Mouse (Mus musculus): ENCODE measurements around the gene Miga1.

The Miga1 gene

DNA sequence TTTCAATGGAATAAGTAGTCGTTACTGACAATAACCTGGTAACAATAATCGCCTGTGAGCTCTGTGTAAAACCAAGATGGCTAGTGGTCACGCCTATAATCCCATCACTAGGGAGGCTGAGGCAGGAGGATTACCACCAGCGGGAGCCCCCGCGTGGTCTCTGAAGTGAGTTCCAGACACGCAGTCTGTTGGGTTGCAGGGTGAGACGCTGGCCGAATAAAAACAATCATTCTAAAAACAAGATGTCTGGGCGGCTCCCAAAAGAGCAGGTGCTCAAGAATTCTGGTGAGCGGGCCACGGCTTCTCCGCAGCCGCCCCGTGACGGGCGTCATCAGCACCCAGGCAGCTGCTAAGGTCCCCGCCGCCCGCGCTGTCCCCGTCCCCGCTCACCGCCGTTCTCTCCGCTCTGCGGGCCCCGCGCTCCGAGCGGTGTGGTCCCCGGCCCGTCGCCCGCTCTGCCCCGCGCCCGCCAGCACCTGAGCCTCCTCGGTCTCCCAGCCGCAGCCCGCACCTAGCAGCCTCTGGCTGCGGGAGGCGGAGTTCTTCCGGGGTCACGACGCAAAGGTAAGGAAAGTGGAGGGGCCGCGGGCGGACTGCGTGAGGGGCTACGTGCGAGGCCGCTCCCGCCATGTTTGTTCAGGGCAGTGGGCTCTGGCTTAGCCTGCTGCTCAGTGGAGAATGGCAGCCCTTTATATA lies at the start of gene Miga1:
Miga1 (minus strand) TSS at position 546 of the 696 bp plus-strand sequence.
- no peak for DNase-seq (ENCODE audit: extremely low spot score, low read depth, low spot score)

DNA sequence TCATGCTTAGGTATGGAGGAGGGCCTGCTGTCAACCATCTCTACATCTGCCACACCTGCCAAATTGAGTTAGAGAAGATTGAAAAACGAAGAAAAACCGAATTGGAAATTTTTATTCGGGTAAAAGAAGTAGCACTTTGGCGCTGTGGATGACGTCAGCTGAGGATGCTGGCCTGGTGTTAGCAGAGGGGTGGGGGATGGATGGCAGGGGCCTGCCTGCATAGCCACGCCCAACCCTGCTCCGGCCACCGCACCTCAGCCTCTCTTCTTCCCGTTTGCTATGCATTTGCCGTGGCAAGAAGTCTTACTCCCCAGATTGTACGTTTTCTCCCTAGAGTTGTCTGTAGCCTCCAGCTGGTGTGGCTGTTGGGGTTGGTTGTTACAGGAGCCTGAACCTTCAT lies 43.9 kb upstream of the Miga1 start:
- no peak for DNase-seq (ENCODE audit: extremely low spot score, low read depth, low spot score)

DNA sequence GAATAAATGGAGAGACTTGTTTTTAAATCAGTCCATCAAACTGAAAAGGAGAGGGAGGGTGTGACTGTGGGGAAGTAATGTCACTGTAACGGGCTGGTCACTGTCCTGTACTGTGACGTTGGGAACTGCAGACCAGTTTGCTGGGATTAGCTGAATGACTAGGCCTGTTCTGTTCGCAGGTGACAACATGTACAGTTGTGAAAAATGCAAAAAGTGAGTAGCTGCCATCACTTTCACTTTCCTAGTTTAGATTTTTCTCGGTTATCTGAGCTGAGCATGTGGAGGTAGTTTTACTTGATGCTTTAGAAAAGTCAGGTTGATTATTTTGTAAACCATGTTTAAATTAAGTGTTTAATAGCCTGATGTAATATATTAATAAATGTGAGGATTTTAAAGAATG lies 35.9 kb upstream of the Miga1 start:
- DNase-seq (ENCODE audit: extremely low spot score, low read depth, low spot score) = no peak

DNA sequence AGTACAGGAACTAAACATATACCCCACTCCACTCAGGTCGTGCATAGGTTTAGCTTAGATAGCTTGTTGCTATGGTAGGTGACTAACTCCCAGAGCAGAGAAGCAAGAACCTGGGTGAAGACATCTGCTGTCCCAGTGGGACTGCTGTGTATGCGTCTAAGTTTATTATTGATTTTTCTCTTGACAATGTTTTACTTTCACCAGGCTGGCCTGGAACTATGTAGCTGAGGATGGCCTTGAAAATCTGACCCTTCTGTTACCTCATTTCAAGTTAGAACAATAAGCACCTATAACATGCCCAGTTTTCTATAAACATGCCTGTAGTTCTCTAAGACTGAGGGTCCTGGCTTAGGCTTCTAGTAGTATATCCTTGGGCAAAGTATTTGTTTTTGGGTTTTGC lies 24.0 kb upstream of the Miga1 start:
- no peak for DNase-seq (ENCODE audit: extremely low spot score, low read depth, low spot score)

DNA sequence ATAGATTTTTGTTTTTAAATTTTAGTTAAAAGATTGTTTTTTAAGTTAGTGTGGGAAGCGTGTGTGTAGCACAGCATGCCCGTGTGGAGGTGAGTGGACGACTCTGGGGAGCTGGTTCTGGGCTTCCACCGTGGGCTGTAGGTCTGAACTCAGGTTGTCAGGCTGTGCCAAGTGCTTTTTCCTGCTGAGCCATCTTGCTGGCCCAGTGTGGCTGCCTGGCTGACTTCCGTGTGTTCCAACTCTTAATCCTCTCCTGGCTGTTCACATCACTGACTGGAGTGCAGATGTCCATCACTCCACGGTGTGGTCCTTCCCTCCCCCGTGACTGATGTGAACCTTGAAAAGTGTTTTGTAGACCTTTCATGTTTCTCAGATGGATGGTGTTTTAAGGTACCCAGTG lies 18.9 kb upstream of the Miga1 start:
- no peak for DNase-seq (ENCODE audit: extremely low spot score, low read depth, low spot score)

DNA sequence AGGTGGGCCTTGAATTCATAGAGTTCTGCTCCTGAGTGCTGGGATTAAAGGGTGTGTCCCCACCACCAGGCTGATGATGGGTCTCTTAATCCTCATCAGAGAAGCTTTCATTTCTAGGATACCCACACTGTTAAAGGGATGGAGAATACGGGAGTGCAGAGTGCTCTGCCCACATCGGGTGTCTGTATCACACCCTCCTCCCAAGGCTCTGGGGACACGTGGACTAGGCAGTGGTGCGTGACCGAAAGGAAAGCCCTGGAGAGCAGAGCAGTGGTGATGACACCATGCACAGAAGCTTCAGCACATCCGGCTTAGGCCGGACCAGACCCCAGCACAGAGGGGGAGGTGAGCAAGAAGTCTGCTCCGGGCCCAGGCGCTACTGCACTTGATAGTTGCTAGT lies 16.5 kb upstream of the Miga1 start:
- no peak for DNase-seq (ENCODE audit: extremely low spot score, low read depth, low spot score)

DNA sequence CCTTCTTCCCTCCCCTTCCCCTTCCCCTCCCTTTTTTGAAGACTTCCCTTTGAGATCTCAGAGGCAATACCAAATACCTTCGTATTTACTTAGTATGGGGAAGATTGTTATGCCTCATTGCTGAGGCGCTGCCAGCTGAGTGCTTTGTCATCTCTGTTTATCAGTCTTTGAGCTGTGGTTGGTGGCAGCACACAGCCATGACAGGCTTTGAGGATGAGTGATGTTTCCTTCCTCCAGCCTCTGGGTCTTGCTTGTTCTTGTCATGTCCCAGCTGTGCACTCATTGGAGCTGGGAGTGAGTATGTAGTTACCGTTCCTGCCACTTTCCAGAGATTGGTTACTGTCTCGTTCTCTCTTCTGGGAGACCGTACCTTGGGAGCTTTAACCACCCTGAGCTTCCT lies 15.2 kb upstream of the Miga1 start:
- DNase-seq (ENCODE audit: extremely low spot score, low read depth, low spot score) = no peak

DNA sequence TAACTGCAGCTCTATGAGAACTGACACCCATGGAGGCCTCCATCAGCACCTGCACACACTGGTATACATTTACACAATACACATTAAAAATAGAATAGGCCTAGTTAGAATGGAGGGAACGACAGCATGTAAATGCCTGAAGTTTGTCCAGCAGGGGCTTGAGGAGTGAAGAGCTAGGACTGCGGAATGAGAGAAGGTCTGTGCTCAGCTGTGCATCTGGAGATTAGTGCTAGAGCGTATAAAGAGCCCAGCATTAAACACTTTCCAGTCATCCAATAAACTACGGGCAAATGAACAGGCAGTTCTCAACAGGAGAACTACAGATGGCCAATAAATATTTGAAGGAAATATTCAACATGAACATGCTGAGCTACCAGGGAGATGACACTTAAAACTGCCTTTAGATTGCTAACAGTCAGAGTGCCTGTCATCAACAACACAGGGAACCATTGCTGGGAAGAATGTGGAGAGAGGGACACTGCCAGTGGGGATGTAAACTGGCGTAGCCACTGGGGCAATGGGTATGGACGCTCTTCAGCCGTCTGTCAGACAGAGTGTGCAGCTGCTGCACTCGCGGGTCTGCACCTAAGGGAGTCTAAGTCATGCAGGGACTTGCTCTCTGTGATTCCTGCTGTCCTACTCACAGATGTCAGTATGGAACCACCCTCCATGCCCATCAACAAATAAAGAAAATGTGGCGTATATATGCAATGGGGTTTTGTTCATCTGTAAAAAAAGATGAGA lies 13.4 kb upstream of the Miga1 start:
- DNase-seq (ENCODE audit: extremely low spot score, low read depth, low spot score) = no peak

DNA sequence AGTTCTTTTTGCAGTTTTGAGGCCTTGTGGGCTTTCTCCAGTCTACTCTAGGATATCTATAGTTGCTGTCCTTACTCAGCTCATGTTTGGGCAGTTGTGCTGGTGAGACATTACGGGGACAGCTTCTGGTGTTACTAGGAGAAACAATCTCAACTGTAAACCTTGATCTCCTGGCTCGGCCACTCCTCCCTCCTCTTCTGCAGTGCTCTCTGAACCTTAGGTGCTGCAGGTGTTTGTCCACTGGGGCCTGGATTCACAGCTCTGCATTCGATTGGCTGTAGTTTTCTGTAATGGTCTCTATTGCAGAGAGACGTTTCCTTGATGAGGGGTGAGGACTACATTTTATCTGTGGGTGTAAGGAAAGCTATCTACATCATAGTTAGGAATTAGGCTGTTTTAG lies 12.1 kb upstream of the Miga1 start:
- no peak for DNase-seq (ENCODE audit: extremely low spot score, low read depth, low spot score)

DNA sequence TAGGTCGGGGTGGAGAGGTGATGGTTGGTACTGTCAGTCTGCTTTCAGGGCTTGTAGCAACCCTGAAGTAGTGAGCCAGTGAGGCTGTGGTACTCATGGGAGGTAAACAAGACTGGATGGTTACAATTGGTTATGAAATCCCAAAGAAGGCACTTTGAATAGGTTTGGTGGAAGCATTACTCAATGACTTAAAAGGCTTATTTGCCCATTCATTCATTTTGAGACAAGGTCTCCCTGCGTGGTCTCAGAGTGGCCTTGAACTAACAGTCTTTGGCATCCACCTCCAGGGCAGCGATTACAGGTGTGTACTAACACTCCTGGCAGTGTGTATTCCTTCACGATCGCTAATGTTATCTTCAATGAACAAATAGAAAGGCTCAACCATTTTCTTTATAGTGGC lies 10.8 kb upstream of the Miga1 start:
- no peak for DNase-seq (ENCODE audit: extremely low spot score, low read depth, low spot score)

DNA sequence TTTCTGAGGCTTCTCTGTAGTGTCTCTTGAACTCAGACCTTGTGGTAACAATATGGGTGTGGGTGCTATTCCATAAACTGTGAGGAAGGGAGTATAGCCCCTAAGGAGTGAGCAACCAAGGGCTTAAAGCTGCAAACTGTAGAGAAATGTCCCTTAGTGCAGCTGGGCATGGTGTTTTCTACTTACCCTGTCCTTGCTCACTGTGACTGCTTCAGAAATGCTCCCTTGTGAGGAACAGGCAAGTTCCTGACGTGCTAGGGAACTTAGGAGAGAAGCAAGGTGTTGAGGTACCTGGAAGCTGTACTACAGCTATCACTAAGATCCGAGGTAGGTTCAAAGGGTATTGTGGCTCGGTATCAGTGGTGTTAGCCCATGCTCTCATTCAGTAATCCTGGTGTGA lies 10.2 kb upstream of the Miga1 start:
- no peak for DNase-seq (ENCODE audit: extremely low spot score, low read depth, low spot score)

DNA sequence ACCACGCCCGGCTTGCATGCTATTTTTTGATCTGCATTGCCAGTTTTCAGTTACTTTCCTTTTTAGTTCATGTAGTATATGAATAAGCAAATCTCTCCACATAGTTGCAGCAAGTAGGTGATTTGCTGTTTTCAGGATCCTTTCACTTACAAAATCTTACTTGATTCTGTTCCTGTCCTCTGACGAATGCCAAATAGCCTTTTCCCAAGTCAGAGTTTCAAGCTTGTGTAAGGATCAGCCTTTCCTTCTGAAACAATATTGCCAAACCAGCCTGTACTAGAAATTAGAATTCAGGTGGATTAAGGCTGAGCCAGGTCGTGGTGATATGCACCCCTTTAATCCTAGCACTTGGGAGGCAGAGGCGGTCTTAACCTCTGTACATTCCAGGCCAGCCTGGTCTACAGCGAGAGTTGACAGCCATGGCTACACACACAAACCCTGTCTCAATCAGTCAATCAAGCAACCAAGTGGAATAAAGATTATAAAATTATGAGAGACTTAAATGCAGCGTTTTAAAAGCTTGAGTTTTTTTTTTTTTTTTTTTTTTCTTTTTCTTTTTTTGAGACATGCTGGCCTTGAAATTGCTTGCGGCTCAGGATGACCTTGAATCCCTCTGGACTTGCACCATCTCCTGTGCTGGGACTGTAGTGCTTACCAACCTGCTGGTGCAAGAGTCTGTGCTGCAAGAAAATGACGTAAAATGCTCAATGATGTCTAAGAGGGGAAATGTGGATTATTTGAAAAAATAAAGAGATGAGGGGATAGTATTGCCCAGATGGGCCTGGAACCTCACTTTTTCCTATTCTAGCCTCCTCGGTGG lies 8.0 kb upstream of the Miga1 start:
- DNase-seq (ENCODE audit: extremely low spot score, low read depth, low spot score) = no peak

DNA sequence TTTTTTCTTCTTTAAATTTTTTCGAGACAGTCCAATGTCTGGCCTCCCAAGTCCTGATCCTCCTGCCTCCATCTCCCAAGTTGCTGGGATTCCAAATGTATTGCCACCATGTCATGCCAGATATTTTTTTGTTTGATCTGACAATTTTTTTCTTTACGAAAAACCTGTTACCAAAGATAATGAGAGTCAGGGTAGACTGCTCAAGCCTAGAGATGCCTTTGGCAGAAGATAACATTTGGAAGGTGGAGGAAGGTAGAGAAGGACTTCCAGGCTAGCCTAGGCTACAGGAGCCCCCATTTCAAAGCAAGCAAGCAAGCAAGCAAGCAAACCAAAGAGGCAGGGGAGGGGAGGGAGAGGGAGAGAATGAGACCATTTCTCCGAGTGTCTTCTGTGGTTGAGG lies 7.0 kb upstream of the Miga1 start:
- no peak for DNase-seq (ENCODE audit: extremely low spot score, low read depth, low spot score)

DNA sequence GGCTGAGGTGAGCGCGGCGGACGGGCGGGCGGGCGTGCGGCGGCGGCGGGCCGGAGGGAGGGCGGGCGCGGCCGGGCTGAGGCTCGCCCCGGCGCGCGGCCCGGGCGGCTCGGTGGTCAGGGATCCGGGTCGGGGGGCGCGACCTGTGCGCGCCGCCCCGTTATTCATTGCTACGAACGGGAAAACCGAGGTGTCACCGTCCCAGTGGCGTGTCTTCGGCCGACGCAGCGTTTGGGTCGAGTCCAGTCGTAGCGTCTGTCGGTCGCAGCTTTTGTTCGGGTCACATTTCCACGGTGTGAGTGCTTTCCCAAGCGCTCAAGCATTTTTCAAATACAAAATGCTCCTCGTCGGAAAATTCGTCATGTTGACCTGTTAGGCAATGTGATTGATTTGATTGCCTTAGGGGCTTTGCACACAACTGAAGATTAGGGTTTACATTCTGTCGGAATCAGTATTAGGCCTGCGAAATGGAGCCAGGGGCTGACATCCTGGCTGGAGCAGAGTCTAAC lies 6.5 kb upstream of the Miga1 start:
- no peak for DNase-seq (ENCODE audit: extremely low spot score, low read depth, low spot score)

DNA sequence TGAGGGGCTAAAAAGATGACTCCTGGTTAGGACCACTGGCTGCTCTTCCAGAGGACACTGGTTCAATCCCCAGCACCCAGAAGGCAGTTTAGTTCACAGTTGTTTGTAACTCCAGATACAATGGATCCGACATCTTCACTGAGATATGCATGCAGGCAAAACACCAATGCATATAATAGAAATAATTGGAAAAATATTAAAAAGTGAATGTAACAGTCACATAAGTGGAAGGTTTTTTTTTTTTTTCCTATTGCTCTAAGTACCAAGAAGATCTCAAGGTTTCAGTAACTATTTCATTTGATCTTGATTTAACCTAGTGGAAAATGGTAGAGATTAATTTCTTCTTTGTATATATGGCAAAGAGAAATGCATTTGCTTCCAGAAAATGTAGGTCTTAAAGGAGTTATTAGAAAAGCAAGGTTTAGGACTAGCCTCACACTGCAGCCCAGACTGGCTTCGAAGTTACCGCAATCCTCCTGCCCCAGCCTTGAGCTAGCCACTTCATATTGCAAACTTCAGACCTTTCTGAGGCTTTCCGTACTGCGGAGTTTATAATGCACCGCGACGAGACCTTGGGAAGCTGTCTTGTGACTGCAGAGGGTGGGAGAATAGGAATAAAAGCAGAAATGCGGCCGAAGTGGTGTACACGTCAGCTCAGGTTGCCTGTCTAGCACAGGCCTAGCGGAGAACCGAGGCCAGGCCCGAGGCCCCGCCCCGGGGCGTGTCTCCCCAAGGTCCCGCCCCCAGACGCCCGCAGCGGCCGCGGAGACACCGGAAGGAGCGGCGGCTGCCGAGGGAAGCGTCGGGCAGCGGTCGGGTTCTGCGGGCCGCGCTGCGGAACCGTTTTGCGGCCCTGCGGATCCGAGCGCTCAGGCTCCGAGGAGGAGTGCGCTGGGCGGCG lies 5.8 kb upstream of the Miga1 start, which contains the start of gene Usp33:
Usp33 (plus strand) TSS at position 747 of the 901 bp plus-strand sequence.
- peak; percentile 63 for DNase-seq (ENCODE audit: extremely low spot score, low read depth, low spot score)

DNA sequence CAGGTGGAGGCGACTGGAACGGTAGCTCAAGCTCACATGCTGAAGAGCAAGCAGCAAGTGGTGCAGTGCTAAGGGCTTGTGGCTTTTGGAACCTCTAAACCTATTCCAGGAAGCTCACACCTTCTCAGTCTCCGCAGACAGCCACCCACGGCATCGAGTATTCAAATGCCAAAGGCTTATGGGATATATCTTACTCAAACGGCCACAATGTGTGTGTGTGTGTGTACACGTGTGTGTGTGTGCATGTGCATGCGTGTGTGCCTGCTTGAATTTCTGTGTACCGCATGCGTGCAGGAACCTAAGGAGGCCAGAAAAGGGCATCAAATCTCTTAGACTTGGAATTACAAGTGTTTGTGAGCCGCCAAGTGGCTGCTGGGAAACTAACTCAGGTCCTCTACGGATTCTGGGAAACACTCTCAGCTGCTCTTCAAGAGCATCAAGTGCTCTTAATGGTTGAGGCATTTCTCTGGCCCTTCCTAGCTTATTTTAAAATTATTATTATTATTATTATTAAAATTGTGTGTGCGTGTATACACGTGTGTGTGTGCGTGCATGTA lies 2.8 kb upstream of the Miga1 start:
- DNase-seq (ENCODE audit: extremely low spot score, low read depth, low spot score) = no peak

DNA sequence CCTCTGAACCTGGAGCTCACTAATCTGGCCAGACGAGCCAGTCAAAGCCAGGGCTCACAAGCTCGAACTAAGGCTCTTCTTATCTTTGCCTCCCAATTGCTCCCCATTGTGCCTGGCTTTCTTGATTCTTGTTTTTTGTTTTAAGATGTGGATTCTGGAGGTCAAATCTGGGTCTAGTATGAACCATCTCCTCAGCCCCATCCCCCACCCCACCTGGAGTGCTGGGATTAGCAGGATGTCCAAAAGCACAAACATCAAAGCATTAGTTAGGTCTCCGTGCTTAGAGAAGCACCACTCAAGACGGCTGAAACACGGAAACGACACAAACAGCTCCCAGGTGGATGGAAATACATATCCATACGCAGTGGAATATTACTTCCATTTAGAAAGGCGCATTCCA lies 4.1 kb downstream of the Miga1 start:
- no peak for DNase-seq (ENCODE audit: extremely low spot score, low read depth, low spot score)

DNA sequence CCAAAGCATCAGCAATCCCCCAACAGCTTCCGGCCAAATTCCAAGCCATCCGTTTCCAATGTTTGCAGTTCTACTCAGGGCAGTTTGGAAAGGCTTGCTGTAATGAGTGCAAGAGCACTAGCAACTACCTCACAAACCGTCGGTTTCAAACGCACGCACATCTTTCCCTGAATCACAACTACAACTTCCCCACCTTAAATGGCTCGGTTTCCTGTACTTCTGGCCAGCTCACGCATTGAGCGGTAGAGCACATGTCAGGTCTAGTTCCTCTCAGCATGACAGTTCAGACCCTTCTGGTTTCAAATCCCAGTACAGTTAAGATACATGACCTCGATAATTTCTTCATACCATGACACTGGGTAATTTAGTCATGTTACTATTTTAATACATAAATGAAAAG lies 6.6 kb downstream of the Miga1 start:
- DNase-seq (ENCODE audit: extremely low spot score, low read depth, low spot score) = no peak

DNA sequence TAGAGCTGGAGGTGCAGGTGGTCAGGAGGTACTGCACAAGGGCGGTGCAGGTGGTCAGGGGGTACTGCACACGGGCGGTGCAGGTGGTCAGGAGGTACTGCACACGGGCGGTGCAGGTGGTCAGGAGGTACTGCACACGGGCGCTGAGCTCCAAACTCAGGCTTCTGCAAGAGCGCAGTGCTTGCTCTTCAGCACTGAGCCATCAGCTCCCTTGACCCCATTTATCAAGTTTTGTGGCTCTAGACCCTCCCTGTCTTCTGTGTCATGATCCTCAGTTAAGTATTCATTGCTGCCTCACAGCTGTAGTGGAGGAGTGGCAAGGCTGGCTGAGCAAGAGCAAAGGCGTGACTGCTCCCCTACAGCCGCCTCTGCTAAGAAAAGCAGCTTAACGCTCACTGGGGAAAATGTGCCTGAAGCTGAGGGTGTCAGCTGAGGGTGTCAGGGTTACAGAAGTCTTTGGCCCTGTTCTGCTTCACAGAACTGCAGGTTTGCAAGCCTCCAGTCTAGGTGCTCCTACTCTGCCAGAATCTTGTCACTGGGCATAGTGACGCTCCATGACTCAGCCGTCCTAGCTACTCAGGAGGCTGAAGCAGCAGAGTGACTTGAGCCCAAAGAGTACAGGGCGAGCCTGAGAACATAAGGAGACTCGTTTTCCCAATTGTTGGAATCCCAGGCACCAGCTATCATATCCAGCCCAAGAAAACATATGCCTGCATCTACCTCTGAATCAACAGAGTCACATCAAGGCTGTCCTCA lies 7.5 kb downstream of the Miga1 start:
- no peak for DNase-seq (ENCODE audit: extremely low spot score, low read depth, low spot score)

DNA sequence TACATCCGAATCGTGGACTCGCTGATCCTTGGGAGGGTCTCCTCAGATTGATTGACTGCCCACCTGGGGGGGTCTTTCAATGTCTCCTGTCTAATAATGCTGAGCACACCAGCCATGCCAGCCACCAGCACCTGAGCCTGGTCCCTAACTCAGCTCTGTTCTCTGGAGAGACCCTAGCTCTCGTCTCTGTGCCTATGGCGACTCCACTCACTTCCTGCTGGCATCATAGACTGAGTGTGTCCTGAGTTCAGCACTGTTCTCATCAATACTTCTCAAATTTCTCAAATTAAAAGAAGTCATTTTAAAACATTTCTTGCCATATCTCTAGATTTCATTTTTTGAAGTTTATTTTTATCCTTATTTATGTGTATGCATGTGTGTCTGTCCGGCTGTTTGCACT lies 8.1 kb downstream of the Miga1 start:
- DNase-seq (ENCODE audit: extremely low spot score, low read depth, low spot score) = no peak

Data from hindlimb bud, embryonic 11.5 days (tissue).